Mouse (Mus musculus) forebrain, embryonic 13.5 days (tissue): ENCODE results near the gene Pdcd6. TPM values are rescaled to one million over a fixed set of nuclear protein-coding genes. Genes with fewer than 3 reads are reported as not detected.
A peak's percentile ranks its signal among the peaks of the same experiment; 100 is the strongest.

Source experiments
- ATAC-seq: fragments of 200-750 bp; cut with Nextera tagmentation; 2 replicates; pipeline ENCODE4 v1.8.0; 2017
- H3K27ac ChIP-seq: fragments of 300-500 bp; sonication (generic); 2 replicates; pipeline ENCODE4 v1.5.1; 2015; ENCODE audit warnings: inconsistent platforms, mild to moderate bottlenecking, moderate library complexity
- H3K27me3 ChIP-seq: fragments of 300-500 bp; sonication (generic); 2 replicates; pipeline ENCODE4 v1.6.1; 2015; ENCODE audit warnings: mild to moderate bottlenecking, inconsistent platforms
- H3K36me3 ChIP-seq: fragments of 300-500 bp; sonication (generic); 2 replicates; pipeline ENCODE4 v1.6.1; 2015; ENCODE audit warnings: mild to moderate bottlenecking, inconsistent platforms; ENCODE audit not compliant: poor library complexity, severe bottlenecking
- H3K4me1 ChIP-seq: fragments of 300-500 bp; sonication (generic); 2 replicates; pipeline ENCODE4 v1.6.1; 2015; ENCODE audit warnings: inconsistent platforms
- H3K4me2 ChIP-seq: fragments of 300-500 bp; sonication (generic); 2 replicates; pipeline ENCODE4 v1.6.1; 2015; ENCODE audit warnings: inconsistent platforms, mild to moderate bottlenecking, moderate library complexity
- H3K4me3 ChIP-seq: fragments of 300-500 bp; sonication (generic); 2 replicates; pipeline ENCODE4 v1.5.1; 2015; ENCODE audit warnings: mild to moderate bottlenecking, inconsistent platforms
- H3K9ac ChIP-seq: fragments of 300-500 bp; sonication (generic); 2 replicates; pipeline ENCODE4 v1.6.1; 2015; ENCODE audit warnings: mild to moderate bottlenecking, inconsistent platforms
- H3K9me3 ChIP-seq: fragments of 300-500 bp; sonication (generic); replicated peaks from 2 replicates; pipeline ENCODE4 v1.6.1; 2016; ENCODE audit warnings: inconsistent platforms
- WGBS: fragments of 180-500 bp; shearing (Covaris S2); methylation state at CpG from one replicate; pipeline ENCODE4 v1.1.7; 2015; 5-methylcytosine and 5-hydroxymethylcytosine counted together
- polyA plus RNA-seq: library from polyadenylated mRNA; unstranded; fragments of >200 nt; fragmentation: Nextera tagmentation; extraction: Ambion mirVana; gene quantifications from 2 replicates; pipeline ENCODE4 v1.2.1, GENCODE M21; 2015

Gene Pdcd6
- polyA plus RNA-seq, 1 experiment from 2014 or later: 129 TPM

DNA sequence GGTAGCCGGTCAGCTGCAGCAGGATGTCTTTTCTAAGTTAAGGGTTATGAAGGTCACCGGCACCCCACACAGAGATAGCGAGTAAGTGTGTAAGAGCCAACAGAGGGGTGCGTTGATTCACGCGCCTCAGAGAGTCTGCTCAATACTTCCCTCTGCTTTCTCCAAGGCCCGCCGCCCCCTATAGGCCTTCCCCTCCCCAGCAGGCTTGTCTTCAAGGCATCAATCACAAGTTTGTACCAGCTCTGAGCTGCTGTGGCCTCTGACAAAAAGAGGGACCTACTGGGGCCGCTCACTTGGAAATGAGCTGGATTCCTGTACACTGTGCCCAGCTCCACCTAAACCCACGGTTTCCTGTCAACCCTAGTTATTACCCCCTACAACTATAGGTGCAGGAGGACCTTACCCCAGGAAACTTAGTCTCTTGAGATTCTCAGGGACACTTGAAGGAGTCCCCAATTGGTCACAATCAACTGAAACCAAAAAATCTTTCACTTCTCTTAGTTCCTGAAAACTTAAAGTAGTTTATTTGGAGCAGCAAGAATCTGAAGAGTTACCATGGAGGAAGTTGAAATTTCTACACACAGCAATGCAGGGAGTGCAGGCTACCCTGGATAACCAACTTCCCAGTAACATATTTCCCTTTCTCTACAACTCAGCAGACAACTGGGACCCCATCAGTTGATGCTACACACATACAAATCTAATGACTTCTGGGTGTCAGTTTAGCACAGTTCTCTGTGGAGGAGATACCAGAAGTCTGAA, 57.0 kb downstream of the Pdcd6 start:
- peak; percentile 96 for ATAC-seq

DNA sequence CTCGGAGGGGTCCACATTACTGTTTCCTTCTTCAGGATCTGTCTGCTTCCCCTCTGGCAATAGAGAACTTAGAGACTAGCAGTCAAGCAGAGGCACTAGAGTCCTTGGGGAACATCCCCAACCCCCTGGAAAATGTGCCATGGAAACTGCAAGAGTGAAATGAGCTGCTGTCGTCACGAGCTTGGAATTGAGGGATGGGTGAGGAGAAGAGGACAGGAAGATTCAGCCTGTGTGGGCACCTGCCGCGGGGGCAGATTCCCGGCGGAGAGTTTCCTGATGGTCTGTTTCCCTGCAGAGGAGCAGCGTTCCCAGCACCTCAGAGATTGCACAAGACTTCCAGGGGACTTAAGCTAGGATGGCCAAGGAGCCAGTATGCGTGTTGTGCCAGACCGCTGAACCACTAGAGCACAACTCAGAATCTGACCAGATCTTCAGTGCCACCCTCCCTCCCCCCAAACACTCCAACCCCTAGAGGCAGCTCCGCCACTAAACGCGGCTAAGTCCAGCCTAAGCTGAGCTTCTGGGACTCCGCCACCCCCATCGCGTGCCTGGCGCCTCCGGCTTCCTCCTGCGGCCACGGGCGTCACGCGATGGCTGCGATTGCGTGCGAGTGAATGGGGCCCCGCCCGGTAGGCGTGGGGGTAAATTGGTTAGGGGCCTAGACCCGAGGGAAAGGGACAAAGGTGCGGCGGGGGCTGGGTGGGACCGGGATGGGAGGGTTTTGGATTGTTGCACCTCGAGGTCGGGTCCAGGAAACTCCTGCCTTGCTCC, 57.7 kb downstream of the Pdcd6 start:
- H3K4me2 ChIP-seq: peak overlapping the region; percentile 82
- H3K36me3 ChIP-seq: no peaks in the 10 kb centered on the region
- no peaks in the 10 kb centered on the region for H3K9me3 ChIP-seq
- H3K4me3 ChIP-seq: peak overlapping the region; percentile 53
- H3K9ac ChIP-seq: peak overlapping the region; percentile 76
- ATAC-seq: peak; percentile 91
- H3K27ac ChIP-seq: no peak overlapping the region
- H3K4me1 ChIP-seq: peaks cover 8% of the 10 kb centered on the region
- 3% methylated on average over 35 of the region's 35 CpGs for WGBS
- no peaks in the 10 kb centered on the region for H3K27me3 ChIP-seq

More for the DNA sequence above, 57.0 kb downstream of the Pdcd6 start:
- Histone ChIP-seq H3K36me3 (no peaks in the 10 kb centered on the region), H3K27ac (no peak overlapping the region), H3K27me3 (no peaks in the 10 kb centered on the region), H3K4me1 (peaks cover 8% of the 10 kb centered on the region), H3K4me3 (peak overlapping the region; percentile 53), H3K4me2 (peak overlapping the region; percentile 82), H3K9me3 (no peaks in the 10 kb centered on the region), H3K9ac (peak overlapping the region; percentile 76)
- under 1% methylated on average over 10 of the region's 10 CpGs for WGBS

Other genes starting within 250 kb of the Pdcd6 start
- 0.04 TPM in 1 of 2 replicates, not detected in the other for gene Slc9a3, start 196.1 kb downstream of the Pdcd6 start, polyA plus RNA-seq
- gene Exoc3, start 108.8 kb downstream of the Pdcd6 start, polyA plus RNA-seq: 103 and 110 TPM in 2 replicates
- gene Ahrr, start 25.2 kb downstream of the Pdcd6 start, polyA plus RNA-seq: 0.71 and 0.91 TPM in 2 replicates
- gene Sdha, start 32.7 kb upstream of the Pdcd6 start, polyA plus RNA-seq: 228 and 243 TPM in 2 replicates
- gene Ccdc127, start 32.7 kb upstream of the Pdcd6 start, polyA plus RNA-seq: 51.0 and 52.2 TPM in 2 replicates
- not detected in 2 replicates for gene Lrrc14b, start 46.4 kb upstream of the Pdcd6 start, polyA plus RNA-seq
- gene Zfp72, start 73.3 kb upstream of the Pdcd6 start, polyA plus RNA-seq: 3.7 TPM in 2 replicates
- gene Ftl1-ps1, start 82.1 kb upstream of the Pdcd6 start, polyA plus RNA-seq: 115 TPM in 2 replicates
- gene Zfp825, start 176.4 kb upstream of the Pdcd6 start, polyA plus RNA-seq: 18.6 and 19.9 TPM in 2 replicates